Mouse (Mus musculus) liver, embryonic 13.5 days (tissue): ENCODE data around the gene Parvb. TPM values are rescaled to one million over a fixed set of nuclear protein-coding genes. Genes with fewer than 3 reads are reported as not detected.

Source experiments
- ATAC-seq: fragments of 200-750 bp; cut with Nextera tagmentation; 2 replicates; pipeline ENCODE4 v1.8.0; 2017; ENCODE audit warnings: low read depth, mild to moderate bottlenecking, moderate number of reproducible peaks, moderate library complexity
- DNase-seq: peaks from one replicate; pipeline ENCODE4 v3.0.0; 2022
- H3K27ac ChIP-seq: fragments of 300-500 bp; sonication (generic); 2 replicates; pipeline ENCODE4 v1.5.1; 2015; ENCODE audit warnings: moderate library complexity, mild to moderate bottlenecking, inconsistent platforms
- H3K27me3 ChIP-seq: fragments of 300-500 bp; sonication (generic); 2 replicates; pipeline ENCODE4 v1.6.1; 2015; ENCODE audit warnings: mild to moderate bottlenecking, inconsistent platforms
- H3K36me3 ChIP-seq: fragments of 300-500 bp; sonication (generic); 2 replicates; pipeline ENCODE4 v1.6.1; 2015; ENCODE audit warnings: mild to moderate bottlenecking, inconsistent platforms
- H3K4me1 ChIP-seq: fragments of 300-500 bp; sonication (generic); replicated peaks from 2 replicates; pipeline ENCODE4 v1.6.1; 2015; ENCODE audit warnings: inconsistent platforms
- H3K4me2 ChIP-seq: fragments of 300-500 bp; sonication (generic); 2 replicates; pipeline ENCODE4 v1.6.1; 2015; ENCODE audit warnings: inconsistent platforms, mild to moderate bottlenecking, moderate library complexity
- H3K4me3 ChIP-seq: fragments of 300-500 bp; sonication (generic); replicated peaks from 2 replicates; pipeline ENCODE4 v1.5.1; 2015; ENCODE audit warnings: mild to moderate bottlenecking, inconsistent platforms
- H3K9ac ChIP-seq: fragments of 300-500 bp; sonication (generic); 2 replicates; pipeline ENCODE4 v1.6.1; 2015; ENCODE audit warnings: mild to moderate bottlenecking, inconsistent platforms
- H3K9me3 ChIP-seq: fragments of 300-500 bp; sonication (generic); replicated peaks from 2 replicates; pipeline ENCODE4 v1.6.1; 2016; ENCODE audit warnings: inconsistent platforms
- WGBS: fragments of 180-500 bp; shearing (Covaris S2); methylation state at CpG from one replicate; pipeline ENCODE4 v1.1.7; 2015; ENCODE audit not compliant: insufficient replicate concordance; 5-methylcytosine and 5-hydroxymethylcytosine counted together
- polyA plus RNA-seq: library from polyadenylated mRNA; unstranded; fragments of >200 nt; fragmentation: Nextera tagmentation; extraction: Ambion mirVana; gene quantifications from 2 replicates; pipeline ENCODE4 v1.2.1, GENCODE M21; 2015

Parvb gene
- polyA plus RNA-seq, 1 experiment from 2014 or later: 6.7 TPM

DNA sequence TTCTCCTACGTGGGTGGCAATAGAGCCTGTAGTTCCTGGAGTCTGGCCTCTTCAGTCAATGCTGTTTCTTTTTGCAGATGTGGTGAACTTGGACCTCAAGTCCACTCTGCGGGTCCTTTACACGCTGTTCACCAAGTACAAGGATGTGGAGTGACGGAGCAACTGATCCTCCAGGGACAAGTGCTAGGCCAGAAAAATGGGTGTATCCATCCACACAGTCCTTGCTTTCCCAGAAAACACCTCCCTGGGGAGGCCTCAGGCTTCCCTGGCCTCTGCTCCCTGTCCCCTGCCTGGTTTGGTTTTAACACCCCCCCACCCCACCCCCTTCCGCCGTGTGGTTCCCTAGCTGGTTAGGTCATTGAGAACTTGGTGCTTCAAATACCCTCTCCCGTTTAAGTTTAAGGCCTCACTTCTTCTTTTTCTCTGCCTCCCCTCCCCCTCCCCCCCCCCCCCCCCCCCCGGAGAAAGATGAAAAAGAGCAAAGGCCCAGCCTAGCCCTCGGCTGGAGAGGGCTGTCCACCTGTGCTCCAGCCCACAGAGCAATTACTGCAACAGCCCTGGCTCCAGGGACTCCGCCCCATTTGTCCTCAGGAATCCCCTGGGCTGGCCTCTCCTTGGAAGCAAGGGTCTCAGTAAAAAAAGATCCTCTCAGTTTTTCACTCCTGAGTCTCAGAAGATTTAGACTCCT is 81.2 kb downstream of the Parvb start:
- no peak for DNase-seq
- H3K27ac ChIP-seq: peak overlapping the region; percentile 81

DNA sequence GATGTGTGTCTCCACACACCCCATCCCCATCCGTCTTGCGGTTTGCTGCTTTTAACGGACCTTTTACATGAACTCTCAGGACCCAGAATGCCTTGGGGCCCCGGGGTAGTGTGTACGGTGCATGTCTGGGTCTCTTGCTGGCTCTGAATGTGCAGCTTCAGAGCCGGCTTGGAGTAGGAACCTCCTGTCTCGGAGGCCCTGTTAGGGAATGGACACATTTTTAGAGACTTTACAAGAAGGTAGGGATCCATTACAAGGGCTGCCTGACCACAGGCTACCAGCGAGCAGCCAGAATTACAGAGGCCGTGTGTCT is 81.7 kb downstream of the Parvb start:
- Histone ChIP-seq H3K9me3 (no peaks in the 10 kb centered on the region), H3K4me3 (no peak overlapping the region), H3K9ac (no peak overlapping the region; the same call in 1 of the 2 replicates), H3K27me3 (no peaks in the 10 kb centered on the region), H3K4me1 (peaks cover 51% of the 10 kb centered on the region), H3K27ac (peak overlapping the region; percentile 81), H3K4me2 (no peak overlapping the region), H3K36me3 (no peaks in the 10 kb centered on the region)
- 27% methylated on average over 9 of the region's 9 CpGs for WGBS
- DNase-seq (peak; percentile 28), ATAC-seq (0 out of 2 replicates have a peak, but pooled peaks have one; percentile 11)

More for the DNA sequence above, 81.2 kb downstream of the Parvb start:
- no peak for ATAC-seq
- Histone ChIP-seq H3K9ac (no peak overlapping the region), H3K4me3 (no peak overlapping the region), H3K4me1 (peaks cover 51% of the 10 kb centered on the region), H3K36me3 (peaks cover under 1% of the 10 kb centered on the region; the same call in 1 of the 2 replicates), H3K9me3 (no peaks in the 10 kb centered on the region), H3K4me2 (no peak overlapping the region), H3K27me3 (no peaks in the 10 kb centered on the region)
- WGBS: 39% methylated on average over 9 of the region's 10 CpGs

- DNase-seq (no peak), ATAC-seq (no peak)
- no peak overlapping the region for H3K4me2 ChIP-seq
- no peaks in the 10 kb centered on the region for H3K9me3 ChIP-seq
- H3K4me3 ChIP-seq: no peak overlapping the region
- H3K36me3 ChIP-seq: no peaks in the 10 kb centered on the region
- no peaks in the 10 kb centered on the region for H3K27me3 ChIP-seq
- peaks cover 51% of the 10 kb centered on the region for H3K4me1 ChIP-seq
- peak overlapping the region; percentile 81 for H3K27ac ChIP-seq
- WGBS: 51% methylated on average over 18 of the region's 18 CpGs
- no peak overlapping the region for H3K9ac ChIP-seq
Observed at GRCm38 (mm10) chr15:84314420-84315080, 82.7 kb downstream of the Parvb start.

- H3K4me2 ChIP-seq: no peak overlapping the region
- ATAC-seq (no peak), DNase-seq (no peak)
- H3K9ac ChIP-seq: no peak overlapping the region
- H3K36me3 ChIP-seq: no peaks in the 10 kb centered on the region
- no peaks in the 10 kb centered on the region for H3K27me3 ChIP-seq
- WGBS: 60% methylated on average over 15 of the region's 15 CpGs
- H3K27ac ChIP-seq: 0 out of 2 replicates have a peak overlapping the region, but pooled peaks have one; percentile 81
- H3K9me3 ChIP-seq: no peaks in the 10 kb centered on the region
- no peak overlapping the region for H3K4me3 ChIP-seq
- H3K4me1 ChIP-seq: peaks cover 47% of the 10 kb centered on the region
Observed at GRCm38 (mm10) chr15:84315276-84316046, 83.6 kb downstream of the Parvb start.

DNA sequence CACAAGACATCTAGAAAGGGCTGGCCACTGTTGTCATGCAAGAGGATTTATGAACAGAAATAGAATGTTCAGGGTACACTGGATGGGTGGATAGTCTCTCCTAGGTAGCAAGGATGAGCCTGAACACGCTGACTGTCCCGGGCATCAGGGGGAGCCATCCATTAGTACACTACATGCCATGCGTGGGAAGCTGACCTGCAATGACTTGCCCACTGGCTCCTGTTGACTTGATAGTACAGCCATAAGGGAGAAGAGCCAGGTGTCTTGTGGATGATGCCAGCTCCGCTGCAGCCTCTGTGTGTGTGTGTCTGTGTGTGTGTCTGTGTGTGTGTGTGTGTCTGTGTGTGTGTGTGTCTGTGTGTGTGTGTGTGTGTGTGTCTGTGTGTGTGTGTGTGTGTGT is 87.5 kb downstream of the Parvb start:
- H3K4me1 ChIP-seq: peaks cover 13% of the 10 kb centered on the region
- 69% methylated on average over 4 of the region's 4 CpGs for WGBS
- H3K4me3 ChIP-seq: no peak overlapping the region
- no peak overlapping the region for H3K27ac ChIP-seq
- H3K27me3 ChIP-seq: no peaks in the 10 kb centered on the region
- H3K9ac ChIP-seq: no peak overlapping the region
- DNase-seq (no peak), ATAC-seq (no peak)
- H3K9me3 ChIP-seq: no peaks in the 10 kb centered on the region
- no peak overlapping the region for H3K4me2 ChIP-seq
- no peaks in the 10 kb centered on the region for H3K36me3 ChIP-seq

- no peak overlapping the region for H3K4me3 ChIP-seq
- H3K4me1 ChIP-seq: peaks cover 18% of the 10 kb centered on the region
- H3K4me2 ChIP-seq: no peak overlapping the region
- no peaks in the 10 kb centered on the region for H3K9me3 ChIP-seq
- H3K27ac ChIP-seq: no peak overlapping the region
- no peak overlapping the region for H3K9ac ChIP-seq
- ATAC-seq (no peak), DNase-seq (no peak)
- no peaks in the 10 kb centered on the region for H3K27me3 ChIP-seq
- 38% methylated on average over 8 of the region's 8 CpGs for WGBS
- H3K36me3 ChIP-seq: no peaks in the 10 kb centered on the region
Observed at GRCm38 (mm10) chr15:84321544-84322174, 89.8 kb downstream of the Parvb start.

DNA sequence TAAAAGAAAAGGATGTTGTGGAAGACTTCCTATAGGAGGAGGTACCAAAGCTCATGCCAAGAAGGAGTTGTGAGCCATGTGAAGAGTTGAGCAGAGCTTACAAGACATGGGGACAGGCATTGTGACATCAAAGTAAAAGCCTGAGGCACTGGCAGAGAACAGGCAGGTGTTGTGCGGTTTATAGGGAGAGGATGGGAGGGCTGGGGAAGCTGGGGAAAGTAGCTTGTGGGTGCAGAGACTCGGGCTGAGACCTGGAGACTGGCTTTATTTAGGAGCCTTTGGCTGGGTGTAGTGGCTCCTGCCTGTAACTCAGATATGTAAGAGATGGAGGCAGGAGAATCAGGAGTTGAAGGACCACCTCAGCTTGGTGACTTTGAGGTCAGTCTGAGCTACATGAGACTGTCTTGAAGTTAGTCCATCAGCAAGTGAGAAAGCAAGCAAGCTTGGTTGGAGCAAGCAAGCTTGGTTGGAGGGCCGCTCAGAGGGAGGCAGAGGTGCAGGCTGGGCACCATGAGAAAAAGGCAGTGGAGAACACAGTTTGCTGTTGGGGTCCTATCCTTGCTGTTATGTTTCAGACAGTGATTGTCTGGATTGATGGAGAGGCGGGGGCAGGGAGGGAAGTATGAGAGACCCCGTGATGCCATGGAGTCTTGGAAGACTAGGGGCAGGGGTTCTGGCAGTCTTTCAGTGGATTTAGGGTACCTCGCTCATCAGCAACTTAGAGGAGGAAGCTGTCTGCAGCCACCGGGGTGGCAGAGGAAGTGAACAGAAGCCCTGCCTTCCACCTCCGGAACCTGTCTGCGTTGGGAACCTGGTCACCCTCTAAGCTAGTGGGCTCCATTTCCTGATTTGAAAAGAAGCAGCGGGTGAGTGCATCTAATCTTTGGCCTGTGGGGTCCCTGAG is 92.4 kb downstream of the Parvb start, which contains the start of gene Parvg:
Gene Parvg (plus strand): TSS at position 61 of the 904 bp plus-strand sequence.
- WGBS: 33% methylated on average over 10 of the region's 10 CpGs
- Histone ChIP-seq H3K36me3 (no peaks in the 10 kb centered on the region), H3K9ac (peak within 1 kb of the TSS; percentile 58), H3K4me2 (peak within 1 kb of the TSS; percentile 48), H3K9me3 (no peaks in the 10 kb centered on the region), H3K27me3 (no peaks in the 10 kb centered on the region), H3K4me3 (peak within 1 kb of the TSS; percentile 39), H3K27ac (peak within 1 kb of the TSS; percentile 36; the same call in 1 of the 2 replicates), H3K4me1 (peaks cover 18% of the 10 kb centered on the region)
- no peak for ATAC-seq
- no peak for DNase-seq

- H3K9ac ChIP-seq: peak overlapping the region; percentile 58
- WGBS: 30% methylated on average over 8 of the region's 8 CpGs
- no peaks in the 10 kb centered on the region for H3K36me3 ChIP-seq
- peak overlapping the region; percentile 45 for H3K27ac ChIP-seq
- no peaks in the 10 kb centered on the region for H3K9me3 ChIP-seq
- peak; percentile 50; the same call in 1 of the 2 replicates for ATAC-seq
- no peaks in the 10 kb centered on the region for H3K27me3 ChIP-seq
- peaks cover 18% of the 10 kb centered on the region for H3K4me1 ChIP-seq
- H3K4me2 ChIP-seq: peak overlapping the region; percentile 48
- H3K4me3 ChIP-seq: peak overlapping the region; percentile 39
- DNase-seq: no peak
Observed at GRCm38 (mm10) chr15:84324870-84325553, 93.2 kb downstream of the Parvb start.

DNA sequence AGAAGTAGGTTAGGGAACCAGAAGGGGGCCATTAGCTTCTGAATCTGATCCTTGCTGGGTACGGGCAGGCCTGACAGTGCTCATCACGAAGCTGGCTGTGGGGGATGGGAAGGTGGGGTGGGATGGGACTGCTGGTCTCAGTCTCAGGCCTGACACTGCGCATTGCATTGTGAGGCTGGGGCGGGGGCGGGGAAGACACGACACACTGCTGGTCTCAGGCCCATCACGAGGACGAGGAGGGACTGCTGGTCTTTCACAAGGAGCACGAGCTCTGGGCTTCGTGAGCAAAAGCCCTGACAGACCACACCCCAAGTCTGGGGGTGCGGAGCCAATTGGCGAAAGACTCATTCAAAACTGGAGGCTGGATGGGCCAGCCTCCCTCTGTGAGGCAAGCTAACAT is 93.9 kb downstream of the Parvb start:
- no peaks in the 10 kb centered on the region for H3K36me3 ChIP-seq
- H3K9ac ChIP-seq: 0 out of 2 replicates have a peak overlapping the region, but pooled peaks have one; percentile 33
- H3K27ac ChIP-seq: peak overlapping the region; percentile 45
- peak overlapping the region; percentile 48 for H3K4me2 ChIP-seq
- WGBS: 42% methylated on average over 12 of the region's 12 CpGs
- ATAC-seq (peak; percentile 26; the same call in 1 of the 2 replicates), DNase-seq (no peak)
- H3K4me3 ChIP-seq: peak overlapping the region; percentile 39; the same call in 1 of the 2 replicates
- H3K27me3 ChIP-seq: no peaks in the 10 kb centered on the region
- no peaks in the 10 kb centered on the region for H3K9me3 ChIP-seq
- peaks cover 18% of the 10 kb centered on the region for H3K4me1 ChIP-seq

- H3K4me2 ChIP-seq: no peak overlapping the region
- H3K4me1 ChIP-seq: peaks cover 16% of the 10 kb centered on the region
- DNase-seq: no peak
- no peaks in the 10 kb centered on the region for H3K9me3 ChIP-seq
- no peaks in the 10 kb centered on the region for H3K27me3 ChIP-seq
- no peaks in the 10 kb centered on the region for H3K36me3 ChIP-seq
- no peak overlapping the region for H3K9ac ChIP-seq
- H3K27ac ChIP-seq: no peak overlapping the region
- no peak overlapping the region for H3K4me3 ChIP-seq
- WGBS: 59% methylated on average over 10 of the region's 10 CpGs
- no peak for ATAC-seq
Observed at GRCm38 (mm10) chr15:84328870-84329269, 97.0 kb downstream of the Parvb start.
